Mouse (Mus musculus) gastrocnemius, postnatal 14 days (tissue): ENCODE data around the gene Pdha1. TPM values are rescaled to one million over a fixed set of nuclear protein-coding genes. Genes with fewer than 3 reads are reported as not detected.

Experiments
- DNase-seq: peaks from one replicate; pipeline ENCODE4 v3.0.0; 2021; ENCODE audit warnings: mixed read lengths
- intact Hi-C: fragments of 180-260 bp; cut with DNase I; formaldehyde crosslinking; loops from one replicate; pipeline ENCODE4 v1.15.1; 2025; ENCODE audit warnings: low total_unique reads
- long read RNA-seq, 2 experiments: library from polyadenylated mRNA; stranded (forward); transcript quantifications; one replicate each; pipeline ENCODE4 v2.0.0; 2021
- total RNA-seq, 2 experiments: library from RNA; stranded (reverse); gene quantifications; 2 replicates each; pipeline ENCODE4 v1.2.3; 2021

Pdha1 gene
- total RNA-seq = 100 to 1,000 TPM; 384 to 509 TPM
- long read RNA-seq, experiment 1, transcript Pdha1-201 (11 exons, 2,848 nt) = major isoform, 673 of 724 reads
- long read RNA-seq, experiment 1, partial matches to known transcripts = 38 of 724 reads
- long read RNA-seq, experiment 1, other reads (novel, unspliced or antisense) = 13 of 724 reads
- long read RNA-seq, experiment 2, transcript Pdha1-201 (11 exons, 2,848 nt) = major isoform, 796 of 841 reads
- long read RNA-seq, experiment 2, partial matches to known transcripts = 18 of 841 reads
- long read RNA-seq, experiment 2, other reads (novel, unspliced or antisense) = 27 of 841 reads

GRCm38 (mm10) chrX:160137861-160138717 lies at the start of gene Pdha1:
Gene Pdha1, minus strand, starts transcription at chrX:160138413.
- intact Hi-C loops = no loop called here
- peak; percentile 87 for DNase-seq

DNA sequence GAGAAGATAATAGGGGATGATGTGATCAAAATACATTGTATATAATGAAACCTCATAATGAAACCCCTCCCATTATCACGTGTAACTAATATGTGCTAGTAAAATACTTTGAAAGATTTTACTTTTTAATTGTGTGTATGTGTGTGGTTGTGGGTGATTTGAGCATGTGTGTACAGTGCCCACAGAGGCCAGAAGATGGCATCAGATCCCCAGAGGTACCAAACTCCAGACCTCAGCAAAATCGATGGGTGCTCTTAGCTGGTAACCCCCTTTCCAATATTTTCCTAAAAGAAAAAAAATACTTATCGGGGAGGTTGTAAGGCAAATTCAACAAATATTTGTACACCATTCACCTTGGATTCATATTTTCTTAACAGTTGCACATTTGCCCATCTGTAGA lies 40.8 kb upstream of the Pdha1 start:
- no peak for DNase-seq
- intact Hi-C loops = no loop called here

- intact Hi-C loops = no loop called here
- DNase-seq = peak; percentile 19
Observed at GRCm38 (mm10) chrX:160170150-160170549, 31.9 kb upstream of the Pdha1 start.

GRCm38 (mm10) chrX:160166246-160166985 lies 28.2 kb upstream of the Pdha1 start:
- DNase-seq = no peak
- intact Hi-C loops = no loop called here

- no peak for DNase-seq
- intact Hi-C loops = no loop called here
Observed at GRCm38 (mm10) chrX:160164259-160164658, 26.0 kb upstream of the Pdha1 start.

GRCm38 (mm10) chrX:160153147-160153815 lies 15.1 kb upstream of the Pdha1 start:
- DNase-seq = no peak
- intact Hi-C loops = loop anchor here (10.0 kb wide), 1 partner anchor 882 kb away; no protein-coding TSS in a partner anchor

- intact Hi-C loops = no loop called here
- DNase-seq = no peak
Observed at GRCm38 (mm10) chrX:160148859-160149258, 10.6 kb upstream of the Pdha1 start.

- intact Hi-C loops = no loop called here
Observed at GRCm38 (mm10) chrX:160147406-160147805, 9.2 kb upstream of the Pdha1 start.

GRCm38 (mm10) chrX:160146806-160147205 lies 8.6 kb upstream of the Pdha1 start:
- no peak for DNase-seq
- intact Hi-C loops = no loop called here

More at GRCm38 (mm10) chrX:160147406-160147805, 9.2 kb upstream of the Pdha1 start:
- DNase-seq = no peak

- intact Hi-C loops = no loop called here
Observed at GRCm38 (mm10) chrX:160137177-160137860, 894 bp downstream of the Pdha1 start.

DNA sequence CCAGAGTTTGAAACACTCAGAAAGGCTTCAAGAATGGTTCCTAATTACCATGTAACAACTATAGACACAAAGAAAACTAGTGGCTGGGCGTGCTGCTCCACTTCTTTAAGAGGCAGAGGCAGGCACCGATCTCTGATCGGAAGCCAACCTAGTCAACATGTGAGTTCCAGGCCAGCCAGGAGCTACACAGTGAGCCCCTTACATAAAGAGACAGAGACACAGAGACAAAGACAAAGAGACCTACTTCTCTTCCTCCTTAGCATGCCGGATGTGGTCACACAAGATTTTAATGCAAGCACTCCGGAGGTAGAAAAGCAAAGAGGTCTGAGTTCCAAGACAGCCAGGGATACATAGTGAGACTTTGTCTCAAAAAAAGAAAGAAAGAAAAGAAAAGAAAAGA lies 2.1 kb downstream of the Pdha1 start:
- DNase-seq = no peak
- intact Hi-C loops = no loop called here

More at GRCm38 (mm10) chrX:160137177-160137860, 894 bp downstream of the Pdha1 start:
- DNase-seq = no peak

DNA sequence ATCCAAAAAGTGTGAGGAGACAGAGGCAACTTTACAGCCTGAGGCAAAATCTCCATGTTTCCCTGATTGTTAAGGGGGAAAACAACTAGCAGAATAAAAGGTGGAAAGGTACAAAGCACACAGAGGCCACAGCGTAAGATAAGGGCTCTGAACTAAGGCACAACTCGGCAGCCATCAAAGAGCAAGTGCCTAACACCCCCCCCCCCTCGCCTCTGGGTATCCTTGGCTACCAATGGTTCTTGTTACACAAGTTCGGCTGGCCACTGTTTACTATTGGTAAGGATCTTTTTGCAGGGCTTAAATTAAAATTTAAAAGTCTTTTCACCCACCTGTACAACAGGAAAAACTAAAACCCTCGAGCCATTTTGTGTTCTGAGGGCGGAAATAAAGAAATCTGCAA lies 2.5 kb downstream of the Pdha1 start:
- intact Hi-C loops = no loop called here
- no peak for DNase-seq

DNA sequence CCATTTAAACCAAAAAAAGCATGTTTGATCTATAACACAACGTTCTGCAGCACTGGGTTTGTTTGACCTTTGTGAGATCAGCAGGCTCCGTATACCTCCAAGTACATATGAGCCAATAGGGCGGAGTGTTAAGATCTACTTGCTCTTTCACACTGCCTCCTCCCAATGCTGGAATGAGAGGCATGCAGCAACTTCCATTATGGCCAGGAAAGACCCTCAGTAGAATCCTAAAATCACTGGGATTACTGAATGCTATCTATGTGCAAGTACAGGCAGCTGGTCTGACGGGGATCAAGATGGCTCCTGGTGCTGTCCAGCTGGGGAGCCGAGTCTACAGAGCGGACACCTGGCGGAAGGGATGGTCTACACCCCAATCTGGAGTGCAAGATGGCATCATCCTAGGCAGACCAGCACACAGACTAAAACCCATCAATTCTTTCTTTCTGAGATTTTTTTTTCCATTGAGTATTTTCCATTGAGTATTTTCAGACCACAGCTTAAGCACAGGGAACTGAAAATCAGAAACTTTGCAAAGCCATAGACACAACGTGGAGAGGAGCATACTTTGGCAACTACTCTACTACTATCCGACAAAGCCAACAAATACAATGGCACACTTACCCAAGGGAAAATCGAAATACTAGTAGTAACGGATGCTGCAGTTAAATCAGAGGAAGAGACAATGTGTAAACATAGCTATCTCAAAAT lies 3.9 kb downstream of the Pdha1 start:
- intact Hi-C loops = no loop called here
- DNase-seq = no peak

- peak; percentile 22 for DNase-seq
- intact Hi-C loops = no loop called here
Observed at GRCm38 (mm10) chrX:160116658-160117057, 21.6 kb downstream of the Pdha1 start.

DNA sequence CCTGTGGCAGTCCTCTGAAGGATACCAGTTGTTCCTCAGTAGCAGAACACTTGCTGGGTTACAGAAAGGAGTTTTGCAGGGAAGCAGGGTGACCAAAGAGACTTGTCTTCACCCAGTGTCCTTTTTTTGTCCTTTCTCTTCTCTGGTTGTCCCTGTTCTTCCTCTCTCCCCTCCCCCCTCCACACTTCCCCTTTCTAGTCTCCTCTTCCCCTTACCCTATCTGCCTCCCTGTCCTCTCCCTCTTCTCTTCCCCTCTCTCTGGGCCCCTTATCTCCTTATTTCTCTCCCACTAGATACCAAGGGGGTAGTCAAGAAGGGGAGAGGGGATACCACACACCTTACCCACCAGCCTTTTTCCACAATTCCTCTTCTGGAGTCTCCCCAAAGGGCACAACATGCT lies 22.1 kb downstream of the Pdha1 start:
- DNase-seq = no peak
- intact Hi-C loops = no loop called here

- intact Hi-C loops = no loop called here
- no peak for DNase-seq
Observed at GRCm38 (mm10) chrX:160113777-160114176, 24.4 kb downstream of the Pdha1 start.

GRCm38 (mm10) chrX:160107817-160108216 lies 30.4 kb downstream of the Pdha1 start:
- intact Hi-C loops = no loop called here
- no peak for DNase-seq

GRCm38 (mm10) chrX:160091973-160092372 lies 46.2 kb downstream of the Pdha1 start:
- intact Hi-C loops = no loop called here
- DNase-seq = no peak
